ENCODE assay signal across 32 mouse cellular contexts in genomic region chr1:16816572-16816971, GRCm38 (mm10).
DNase-seq lines count a peak whose midpoint lies in the region; ATAC-seq lines count a peak whose summit lies in the region.
"Had no signal": no experiment of that assay in that cellular context is flagged by ENCODE, and none has a peak within 500 bp of the region (broad histone marks: within the 10 kb centered on the region; RNA-seq: fewer than 3 reads in every experiment).

No protein-coding gene starts in this region.

- H3K9me3 ChIP-seq in intestine, embryonic 16.5 days (ENCODE audit: control insufficient read depth, low read length): no peaks in the 10 kb centered on the region
- H3K9me3 ChIP-seq: embryonic facial prominence, embryonic 10.5 days; embryonic facial prominence, embryonic 15.5 days; forebrain, embryonic 12.5 days; heart, embryonic 10.5 days; heart, embryonic 15.5 days; liver, embryonic 13.5 days; neural tube, embryonic 15.5 days had no signal

- H3K4me3 ChIP-seq in intestine, embryonic 16.5 days (ENCODE audit: low read length): no peak overlapping the region
- H3K4me3 ChIP-seq: embryonic facial prominence, embryonic 10.5 days; embryonic facial prominence, embryonic 15.5 days; forebrain, embryonic 12.5 days; heart, embryonic 10.5 days; heart, embryonic 15.5 days; left cerebral cortex, adult 2 months; limb, embryonic 13.5 days; liver, embryonic 13.5 days; neural tube, embryonic 15.5 days had no signal

- 0 out of 2 replicates have a peak, but pooled peaks have one; percentile 56 for ATAC-seq in cerebellum, adult (ENCODE audit: insufficient number of reproducible peaks, low FRiP score, low TSS enrichment)
- peak; percentile 89 for ATAC-seq in frontal cortex, adult (ENCODE audit: low TSS enrichment)
- no peak for ATAC-seq in intestine, embryonic 16.5 days
- ATAC-seq: hindbrain, embryonic 16.5 days; lung, postnatal 0 days had no signal

- 88% methylated on average over 7 of the region's 7 CpGs for WGBS in intestine, embryonic 16.5 days

- H3K36me3 ChIP-seq in intestine, embryonic 16.5 days (ENCODE audit: control insufficient read depth, insufficient read depth, low read length): no peaks in the 10 kb centered on the region
- H3K36me3 ChIP-seq: embryonic facial prominence, embryonic 10.5 days; embryonic facial prominence, embryonic 15.5 days; forebrain, embryonic 12.5 days; heart, embryonic 10.5 days; heart, embryonic 15.5 days; limb, embryonic 13.5 days; liver, embryonic 13.5 days; neural tube, embryonic 15.5 days had no signal

- H3K27ac ChIP-seq in intestine, embryonic 16.5 days (ENCODE audit: low read length): no peak overlapping the region
- H3K27ac ChIP-seq: embryonic facial prominence, embryonic 10.5 days; embryonic facial prominence, embryonic 15.5 days; forebrain, embryonic 12.5 days; heart, embryonic 10.5 days; heart, embryonic 15.5 days; kidney, postnatal 0 days; left cerebral cortex, adult 2 months; limb, embryonic 13.5 days; liver, embryonic 13.5 days; neural tube, embryonic 15.5 days; stomach, postnatal 0 days had no signal

- H3K9ac ChIP-seq in intestine, embryonic 16.5 days (ENCODE audit: low read depth, low read length): no peak overlapping the region
- H3K9ac ChIP-seq: embryonic facial prominence, embryonic 15.5 days; forebrain, embryonic 12.5 days; heart, embryonic 15.5 days; limb, embryonic 13.5 days; liver, embryonic 13.5 days; neural tube, embryonic 15.5 days had no signal

- H3K4me2 ChIP-seq in intestine, embryonic 16.5 days (ENCODE audit: low read depth, low read length): no peak overlapping the region
- H3K4me2 ChIP-seq: embryonic facial prominence, embryonic 15.5 days; forebrain, embryonic 12.5 days; heart, embryonic 15.5 days; limb, embryonic 13.5 days; liver, embryonic 13.5 days; neural tube, embryonic 15.5 days had no signal

- H3K27me3 ChIP-seq in intestine, embryonic 16.5 days (replicated peaks; ENCODE audit: control insufficient read depth, insufficient read depth, low read length): no peaks in the 10 kb centered on the region
- H3K27me3 ChIP-seq: CH12.LX; embryonic facial prominence, embryonic 15.5 days; forebrain, embryonic 12.5 days; heart, embryonic 15.5 days; limb, embryonic 13.5 days; liver, embryonic 13.5 days; neural tube, embryonic 15.5 days had no signal

- no peaks in the 10 kb centered on the region for H3K4me1 ChIP-seq in intestine, embryonic 16.5 days (ENCODE audit: control insufficient read depth, insufficient read depth, low read length)
- H3K4me1 ChIP-seq: embryonic facial prominence, embryonic 10.5 days; embryonic facial prominence, embryonic 15.5 days; forebrain, embryonic 12.5 days; heart, embryonic 10.5 days; heart, embryonic 15.5 days; limb, embryonic 13.5 days; liver, embryonic 13.5 days; neural tube, embryonic 15.5 days had no signal

- DNase-seq in cerebellum, adult 8-10 months: no peak
- DNase-seq in frontal cortex, postnatal 25 days (ENCODE audit: low spot score in 2 of 2): no peak
- peak; percentile 72 to 91 for DNase-seq in layer of hippocampus, adult 18-20 months (ENCODE audit: low spot score in 2 of 2)
- DNase-seq in layer of hippocampus, postnatal 14 days (ENCODE audit: low spot score in 2 of 2): peak; percentile 58 to 72
- no peak for DNase-seq in ovary, postnatal 14 days (ENCODE audit: low spot score)
- DNase-seq: adrenal gland, adult 8-10 months; gastrocnemius, postnatal 25 days; heart, adult 11 months; kidney, adult 8-10 months; kidney, postnatal 4 days; liver, embryonic 13.5 days; lung, adult 18-20 months; midbrain, embryonic 14.5 days; right cerebral cortex, postnatal 4 days; thymus, adult 2 months; thymus, postnatal 36 days had no signal

Comparison
In these comparisons a context has a peak if more than half of its experiments do, and no peak if none do; other contexts are left out.
1. DNase-seq: peak in layer of hippocampus, adult 18-20 months (2 of 2) and layer of hippocampus, postnatal 14 days (2 of 2); none in cerebellum, adult 8-10 months (single experiment), frontal cortex, postnatal 25 days (0 of 2) and ovary, postnatal 14 days (single experiment).